Mouse (Mus musculus) lung, embryonic 16.5 days (tissue): ENCODE results near the gene Tnk2. TPM values are rescaled to one million over a fixed set of nuclear protein-coding genes. Genes with fewer than 3 reads are reported as not detected.

Experiments used
- ATAC-seq: fragments of 200-750 bp; cut with Nextera tagmentation; 2 replicates; pipeline ENCODE4 v1.8.0; 2017; ENCODE audit warnings: low read depth, mild to moderate bottlenecking, moderate library complexity
- H3K27ac ChIP-seq: fragments of 300-500 bp; sonication (generic); 2 replicates; pipeline ENCODE4 v1.5.1; 2014; ENCODE audit warnings: mild to moderate bottlenecking, control low read depth, low read length
- H3K27me3 ChIP-seq: fragments of 300-500 bp; sonication (generic); 2 replicates; pipeline ENCODE4 v1.6.1; 2014; ENCODE audit warnings: low read depth, low read length, mixed read lengths; ENCODE audit not compliant: control insufficient read depth, insufficient read depth
- H3K36me3 ChIP-seq: fragments of 300-500 bp; sonication (generic); 2 replicates; pipeline ENCODE4 v1.6.1; 2014; ENCODE audit warnings: low read length; ENCODE audit not compliant: control insufficient read depth, insufficient read depth
- H3K4me1 ChIP-seq: fragments of 300-500 bp; sonication (generic); replicated peaks from 2 replicates; pipeline ENCODE4 v1.6.1; 2014; ENCODE audit warnings: low read length, mixed read lengths; ENCODE audit not compliant: control insufficient read depth, insufficient read depth
- H3K4me2 ChIP-seq: fragments of 300-500 bp; sonication (generic); 2 replicates; pipeline ENCODE4 v1.6.1; 2014; ENCODE audit warnings: low read depth, low read length, control low read depth
- H3K4me3 ChIP-seq: fragments of 300-500 bp; sonication (generic); 2 replicates; pipeline ENCODE4 v1.5.1; 2014; ENCODE audit warnings: mild to moderate bottlenecking, low read length, control low read depth
- H3K9ac ChIP-seq: fragments of 300-500 bp; sonication (generic); 2 replicates; pipeline ENCODE4 v1.6.1; 2014; ENCODE audit warnings: low read length, control low read depth
- H3K9me3 ChIP-seq: fragments of 300-500 bp; sonication (generic); 2 replicates; pipeline ENCODE4 v1.6.1; 2016; ENCODE audit warnings: low read length; ENCODE audit not compliant: control insufficient read depth
- WGBS: fragments of 180-500 bp; shearing (Covaris S2); extraction: QIAGEN DNeasy Blood & Tissue Kit; methylation state at CpG from one replicate; pipeline ENCODE4 v1.1.7; 2014; 5-methylcytosine and 5-hydroxymethylcytosine counted together
- polyA plus RNA-seq: library from polyadenylated mRNA; unstranded; fragments of >200 nt; fragmentation: Nextera tagmentation; extraction: Ambion mirVana; gene quantifications from 2 replicates; pipeline ENCODE4 v1.2.1, GENCODE M21; 2015

Gene Tnk2
- polyA plus RNA-seq, 1 experiment from 2014 or later, result 15.4 TPM

GRCm38 (mm10) chr16:32689501-32689900, 45.8 kb downstream of the Tnk2 start:
- Histone ChIP-seq H3K4me2 (no peak overlapping the region), H3K27ac (no peak overlapping the region)

DNA sequence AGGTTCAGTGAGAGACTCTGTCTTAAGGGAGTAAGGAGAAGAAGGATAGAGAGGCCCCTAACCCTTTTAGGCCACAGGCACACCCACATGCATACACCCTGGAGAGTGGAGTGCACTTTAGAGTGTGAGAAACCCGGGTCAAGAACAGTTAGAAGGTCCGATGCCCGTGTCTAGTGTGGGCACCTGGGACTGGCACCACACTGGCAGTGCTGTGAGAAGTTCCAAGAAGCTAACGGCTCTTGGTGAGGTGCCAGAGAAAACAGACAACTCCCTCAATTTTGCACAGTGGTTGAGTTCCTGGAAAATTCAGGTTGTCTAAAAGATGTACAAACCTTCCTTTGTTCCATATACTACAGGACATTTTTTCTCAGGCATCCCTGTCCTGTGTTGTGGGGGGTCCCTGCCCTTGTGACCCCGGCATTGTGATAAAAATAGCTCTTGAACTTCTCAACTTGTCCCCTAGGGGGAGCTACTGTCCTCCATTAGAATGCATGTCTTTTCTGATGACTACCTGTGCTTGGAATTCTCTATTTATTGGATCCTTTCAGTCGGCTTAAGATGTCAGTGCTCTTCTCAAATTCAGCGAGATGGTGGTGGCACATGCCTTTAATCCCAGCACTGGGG, 53.3 kb downstream of the Tnk2 start:
- H3K27me3 ChIP-seq, result no peaks in the 10 kb centered on the region
- H3K4me2 ChIP-seq, result no peak overlapping the region
- peak; percentile 40; the same call in 1 of the 2 replicates for ATAC-seq
- no peak overlapping the region for H3K4me3 ChIP-seq
- no peaks in the 10 kb centered on the region for H3K9me3 ChIP-seq
- H3K9ac ChIP-seq, result no peak overlapping the region
- H3K36me3 ChIP-seq, result no peaks in the 10 kb centered on the region
- H3K4me1 ChIP-seq, result peaks cover 3% of the 10 kb centered on the region; the same call in 1 of the 2 replicates
- no peak overlapping the region for H3K27ac ChIP-seq
- WGBS, result 28% methylated on average over 7 of the region's 7 CpGs

More at GRCm38 (mm10) chr16:32689501-32689900, 45.8 kb downstream of the Tnk2 start:
- H3K9ac ChIP-seq, result no peak overlapping the region
- no peaks in the 10 kb centered on the region for H3K9me3 ChIP-seq
- no peaks in the 10 kb centered on the region for H3K4me1 ChIP-seq
- H3K4me3 ChIP-seq, result no peak overlapping the region
- WGBS, result 7% methylated on average over 9 of the region's 9 CpGs
- H3K27me3 ChIP-seq, result no peaks in the 10 kb centered on the region
- H3K36me3 ChIP-seq, result no peaks in the 10 kb centered on the region
- ATAC-seq, result peak; percentile 47; the same call in 1 of the 2 replicates

- Histone ChIP-seq H3K27me3 (no peaks in the 10 kb centered on the region), H3K9ac (no peak overlapping the region), H3K9me3 (no peaks in the 10 kb centered on the region), H3K4me3 (no peak overlapping the region), H3K4me1 (peaks cover 3% of the 10 kb centered on the region; the same call in 1 of the 2 replicates), H3K27ac (no peak overlapping the region), H3K36me3 (no peaks in the 10 kb centered on the region), H3K4me2 (no peak overlapping the region)
- no peak for ATAC-seq
- 82% methylated on average over 22 of the region's 22 CpGs for WGBS
Measured at GRCm38 (mm10) chr16:32697665-32698446, 54.2 kb downstream of the Tnk2 start.

- Histone ChIP-seq H3K27ac (no peak overlapping the region), H3K27me3 (no peaks in the 10 kb centered on the region), H3K9me3 (no peaks in the 10 kb centered on the region), H3K36me3 (no peaks in the 10 kb centered on the region), H3K4me1 (peaks cover 6% of the 10 kb centered on the region), H3K4me2 (no peak overlapping the region), H3K9ac (no peak overlapping the region), H3K4me3 (no peak overlapping the region)
- WGBS, result 34% methylated on average over 7 of the region's 7 CpGs
- peak; percentile 20; the same call in 1 of the 2 replicates for ATAC-seq
Measured at GRCm38 (mm10) chr16:32698550-32698949, 54.9 kb downstream of the Tnk2 start.

- Histone ChIP-seq H3K27me3 (no peaks in the 10 kb centered on the region), H3K27ac (peak overlapping the region; percentile 76), H3K9me3 (no peaks in the 10 kb centered on the region), H3K4me2 (no peak overlapping the region), H3K4me3 (no peak overlapping the region), H3K4me1 (peaks cover 20% of the 10 kb centered on the region), H3K36me3 (no peaks in the 10 kb centered on the region), H3K9ac (no peak overlapping the region)
- ATAC-seq, result peak; percentile 41
- WGBS, result 34% methylated on average over 9 of the region's 9 CpGs
Measured at GRCm38 (mm10) chr16:32703312-32703912, 59.7 kb downstream of the Tnk2 start.

DNA sequence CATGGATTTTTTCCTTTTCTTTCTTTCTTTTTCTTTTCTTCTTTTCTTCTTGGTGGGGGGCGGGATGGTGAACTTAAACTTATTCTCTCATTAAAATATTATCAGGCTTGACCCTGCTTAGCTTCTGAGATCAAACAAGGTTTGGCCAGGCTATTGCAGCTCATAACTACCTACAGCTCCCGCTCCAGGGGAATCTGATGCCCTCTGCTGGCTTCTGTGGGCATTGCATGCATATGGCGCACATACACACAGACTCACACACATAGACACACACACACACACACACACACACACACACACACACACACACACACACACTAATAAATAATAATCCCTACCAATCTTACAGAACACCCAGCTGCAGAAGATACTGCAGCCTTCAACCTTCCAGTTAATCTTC, 61.9 kb downstream of the Tnk2 start:
- no peak overlapping the region for H3K9ac ChIP-seq
- no peak overlapping the region for H3K27ac ChIP-seq
- no peaks in the 10 kb centered on the region for H3K36me3 ChIP-seq
- no peak overlapping the region for H3K4me2 ChIP-seq
- H3K4me3 ChIP-seq, result no peak overlapping the region
- H3K9me3 ChIP-seq, result no peaks in the 10 kb centered on the region
- H3K4me1 ChIP-seq, result peaks cover 17% of the 10 kb centered on the region
- WGBS, result 97% methylated on average over 3 of the region's 3 CpGs
- no peak for ATAC-seq
- no peaks in the 10 kb centered on the region for H3K27me3 ChIP-seq

GRCm38 (mm10) chr16:32707111-32707823, 63.6 kb downstream of the Tnk2 start:
- 43% methylated on average over 17 of the region's 17 CpGs for WGBS
- no peak for ATAC-seq
- Histone ChIP-seq H3K4me3 (no peak overlapping the region), H3K27me3 (no peaks in the 10 kb centered on the region), H3K9ac (no peak overlapping the region), H3K4me2 (no peak overlapping the region), H3K4me1 (peaks cover 17% of the 10 kb centered on the region), H3K9me3 (no peaks in the 10 kb centered on the region), H3K27ac (0 out of 2 replicates have a peak overlapping the region, but pooled peaks have one; percentile 2), H3K36me3 (no peaks in the 10 kb centered on the region)

DNA sequence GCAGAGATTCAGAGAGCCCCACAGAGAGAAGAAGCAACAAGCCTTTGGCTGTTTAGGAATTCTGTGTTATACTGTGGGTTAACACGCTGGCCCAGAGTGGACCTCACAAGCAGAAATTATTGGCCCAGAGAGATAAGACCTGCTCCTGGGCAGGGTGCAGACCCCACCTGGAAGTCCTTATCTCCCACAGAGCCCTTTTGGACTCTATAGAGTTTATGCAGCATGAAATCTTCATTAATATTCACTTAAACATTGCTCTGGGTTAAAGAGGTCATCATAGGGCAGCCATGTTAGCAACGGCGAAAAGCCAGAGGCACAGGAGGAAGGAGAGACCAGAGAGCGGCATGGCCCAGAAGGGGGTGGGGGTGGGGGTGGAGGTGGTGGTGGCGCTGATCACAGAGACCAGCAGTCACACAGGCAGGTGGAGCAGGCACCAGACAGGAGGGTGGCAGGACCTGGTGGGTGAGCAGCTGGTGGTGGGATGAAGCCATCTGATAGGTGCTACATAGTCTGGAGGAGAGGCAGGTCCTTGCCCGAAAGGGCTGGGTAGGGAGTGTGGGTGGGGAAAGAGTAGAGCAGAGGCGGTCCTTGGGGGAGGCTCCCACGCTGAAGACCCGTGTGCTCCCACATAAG, 64.3 kb downstream of the Tnk2 start:
- H3K27ac ChIP-seq, result no peak overlapping the region
- peaks cover 17% of the 10 kb centered on the region for H3K4me1 ChIP-seq
- no peak overlapping the region for H3K9ac ChIP-seq
- no peaks in the 10 kb centered on the region for H3K9me3 ChIP-seq
- WGBS, result 49% methylated on average over 9 of the region's 9 CpGs
- no peaks in the 10 kb centered on the region for H3K36me3 ChIP-seq
- no peak overlapping the region for H3K4me2 ChIP-seq
- no peak for ATAC-seq
- H3K27me3 ChIP-seq, result no peaks in the 10 kb centered on the region
- no peak overlapping the region for H3K4me3 ChIP-seq
